Mouse (Mus musculus): ENCODE data around the gene Man2a2. TPM values are rescaled to one million over a fixed set of nuclear protein-coding genes. Genes with fewer than 3 reads are reported as not detected.

Gene Man2a2
- total and polyA plus RNA-seq, 3 experiments = 12.5 to 46.3 (median 44.3) TPM

GRCm38 (mm10) chr7:80343270-80344018 lies 27.7 kb downstream of the Man2a2 start:
- peak overlapping the region; percentile 2; the same call in 1 of the 2 replicates for H3K27ac ChIP-seq (ENCODE audit: insufficient read depth, low read depth)

GRCm38 (mm10) chr7:80342858-80343257 lies 28.3 kb downstream of the Man2a2 start, which contains the start of gene Hddc3:
Gene Hddc3 (plus strand): TSS chr7:80343104.
- peak within 1 kb of the TSS; percentile 41; the same call in 1 of the 2 replicates for H3K4me2 ChIP-seq (ENCODE audit: insufficient read depth, low read depth, poor library complexity, severe bottlenecking)
- H3K9ac ChIP-seq (ENCODE audit: insufficient read depth, low read depth) = peak within 1 kb of the TSS; percentile 63
- peak within 1 kb of the TSS; percentile 55 to 60 (median 55) for H3K4me3 ChIP-seq (replicated peaks in 1 of 3; ENCODE audit: low read depth in 2 of 3, low read length in 2 of 3, poor library complexity in 1 of 3)
- peaks cover 0 to 16% of the 10 kb centered on the region in 2 experiments for H3K36me3 ChIP-seq (replicated peaks in 1 of 2; ENCODE audit: control insufficient read depth in 1 of 2, insufficient read depth in 1 of 2, low read length in 1 of 2)
- in situ Hi-C loops (cut with MboI; ENCODE audit: low pct_ligation_motif_present, low pct_unique_long_range_greater_than_20kb, low sequenced_read_pairs) = loop anchor here (5.0 kb wide), 1 partner anchor 34 kb away; no protein-coding TSS in a partner anchor
- peaks cover 16 to 53% of the 10 kb centered on the region in 2 experiments for H3K4me1 ChIP-seq (ENCODE audit: control insufficient read depth in 1 of 2, insufficient read depth in 2 of 2)
- peak within 1 kb of the TSS; percentile 2; the same call in 1 of the 2 replicates for H3K27ac ChIP-seq (ENCODE audit: insufficient read depth, low read depth)
- peak; percentile 93 for DNase-seq (ENCODE audit: extremely low read depth)
- peaks cover 15% of the 10 kb centered on the region for H3K27me3 ChIP-seq (replicated peaks)
- dilution Hi-C loops (cut with MboI; ENCODE audit: extremely low pct_ligation_motif_present, extremely low pct_unique_long_range_greater_than_20kb, low sequenced_read_pairs) = no loop called here
- peaks cover 6% of the 10 kb centered on the region for H3K9me3 ChIP-seq (replicated peaks; ENCODE audit: low read length)
- H3K79me2 ChIP-seq (replicated peaks; ENCODE audit: control insufficient read depth, extremely low read depth, insufficient read depth, poor library complexity, severe bottlenecking) = no peaks in the 10 kb centered on the region
- TF ChIP-seq IRF4 (IDR thresholded peaks at IDR 0.05; ENCODE audit: low read depth, low read length) = peak; percentile 37; the same call in 1 of the 2 replicates
- TF ChIP-seq GABPA (IDR thresholded peaks at IDR 0.05; ENCODE audit: insufficient replicate concordance, low read depth, low read length) = no peak
- no peak for TF ChIP-seq MAFK (IDR thresholded peaks at IDR 0.05; ENCODE audit: insufficient replicate concordance, low read length)
- TF ChIP-seq ZNF384 (IDR thresholded peaks at IDR 0.05; ENCODE audit: low read depth, low read length) = no peak
- peak; percentile 63; the same call in 1 of the 2 replicates for TF ChIP-seq TBP (conservative IDR thresholded peaks at IDR 0.05; ENCODE audit: low read depth, low read length)
- no peak for TF ChIP-seq USF1 (IDR thresholded peaks at IDR 0.05; ENCODE audit: low read depth, low read length)
- no peak; the same call in 1 of the 2 replicates for TF ChIP-seq RAD21 (IDR thresholded peaks at IDR 0.05; ENCODE audit: low read depth, low read length)
- no peak for TF ChIP-seq MAZ (IDR thresholded peaks at IDR 0.05; ENCODE audit: low read depth, low read length)
- TF ChIP-seq NRF1 (IDR thresholded peaks at IDR 0.05; ENCODE audit: low read depth, low read length) = peak; percentile 84
- no peak for TF ChIP-seq CHD1 (IDR thresholded peaks at IDR 0.05; ENCODE audit: low read depth, low read length)
- peak; percentile 7; the same call in 1 of the 2 replicates for TF ChIP-seq EP300 (IDR thresholded peaks at IDR 0.05; ENCODE audit: low read length)
- TF ChIP-seq BHLHE40 (IDR thresholded peaks at IDR 0.05; ENCODE audit: low read depth, low read length) = peak; percentile 69
- TF ChIP-seq USF2 (conservative IDR thresholded peaks at IDR 0.05; ENCODE audit: low read depth, low read length) = no peak
- peak; percentile 72 for TF ChIP-seq HCFC1 (IDR thresholded peaks at IDR 0.05; ENCODE audit: low read depth, low read length)
- TF ChIP-seq MEF2A (IDR thresholded peaks at IDR 0.05; ENCODE audit: borderline replicate concordance, low read depth, low read length) = 0 out of 2 replicates have a peak, but pooled peaks have one; percentile 18
- TF ChIP-seq ELF1 (IDR thresholded peaks at IDR 0.05; ENCODE audit: low read depth, low read length) = peak; percentile 76
- peak; percentile 92 for TF ChIP-seq NELFE (IDR thresholded peaks at IDR 0.05; ENCODE audit: low read depth, low read length)
- peak; percentile 88 for TF ChIP-seq TCF12 (IDR thresholded peaks at IDR 0.05; ENCODE audit: low read depth, low read length)
- peak; percentile 66 to 89 for TF ChIP-seq CTCF (conservative IDR thresholded peaks at IDR 0.05 in 1 of 2, IDR thresholded peaks at IDR 0.05 in 1 of 2; ENCODE audit: low read depth in 2 of 2, low read length in 2 of 2)
- TF ChIP-seq ZKSCAN1 (IDR thresholded peaks at IDR 0.05; ENCODE audit: borderline replicate concordance, low read depth, low read length) = no peak
- TF ChIP-seq UBTF (IDR thresholded peaks at IDR 0.05; ENCODE audit: low read depth, low read length) = peak; percentile 52; the same call in 1 of the 2 replicates
- TF ChIP-seq PAX5 (IDR thresholded peaks at IDR 0.05; ENCODE audit: low read length) = no peak
- peak; percentile 69; the same call in 1 of the 2 replicates for TF ChIP-seq MAX (IDR thresholded peaks at IDR 0.05; ENCODE audit: low read length)
- peak; percentile 74 for TF ChIP-seq MXI1 (IDR thresholded peaks at IDR 0.05; ENCODE audit: low read depth, low read length)
- peak; percentile 86 for TF ChIP-seq POLR2A (IDR thresholded peaks at IDR 0.05; ENCODE audit: low read depth, low read length)
- peak; percentile 35; the same call in 1 of the 2 replicates for TF ChIP-seq SMC3 (IDR thresholded peaks at IDR 0.05; ENCODE audit: low read depth, low read length)
- no peak for TF ChIP-seq KAT2A (IDR thresholded peaks at IDR 0.05; ENCODE audit: insufficient replicate concordance, low read length)

More at GRCm38 (mm10) chr7:80343270-80344018, 27.7 kb downstream of the Man2a2 start:
- H3K27me3 ChIP-seq (replicated peaks) = peaks cover 15% of the 10 kb centered on the region
- peak overlapping the region; percentile 41; the same call in 1 of the 2 replicates for H3K4me2 ChIP-seq (ENCODE audit: insufficient read depth, low read depth, poor library complexity, severe bottlenecking)
- 0 out of 2 replicates have a peak, but pooled peaks have one; percentile 45 for TF ChIP-seq SIN3A (IDR thresholded peaks at IDR 0.05; ENCODE audit: low read length)
- TF ChIP-seq ZMIZ1 (IDR thresholded peaks at IDR 0.05; ENCODE audit: low read depth, low read length) = 0 out of 2 replicates have a peak, but pooled peaks have one; percentile 2
- TF ChIP-seq EP300 (IDR thresholded peaks at IDR 0.05; ENCODE audit: low read length) = peak; percentile 50
- no peak for TF ChIP-seq POLR2AphosphoS2 (IDR thresholded peaks at IDR 0.05; ENCODE audit: low read depth, low read length)
- no peak for TF ChIP-seq RCOR1 (conservative IDR thresholded peaks at IDR 0.05; ENCODE audit: low read depth, low read length)
- no peak for TF ChIP-seq POLR2A (IDR thresholded peaks at IDR 0.05; ENCODE audit: low read depth, low read length)
- peak; percentile 52; the same call in 1 of the 2 replicates for TF ChIP-seq MXI1 (IDR thresholded peaks at IDR 0.05; ENCODE audit: low read depth, low read length)
- TF ChIP-seq CHD2 (IDR thresholded peaks at IDR 0.05; ENCODE audit: low read length) = no peak
- dilution Hi-C loops (cut with MboI; ENCODE audit: extremely low pct_ligation_motif_present, extremely low pct_unique_long_range_greater_than_20kb, low sequenced_read_pairs) = no loop called here
- no peaks in the 10 kb centered on the region for H3K79me2 ChIP-seq (replicated peaks; ENCODE audit: control insufficient read depth, extremely low read depth, insufficient read depth, poor library complexity, severe bottlenecking)
- peaks cover 6% of the 10 kb centered on the region for H3K9me3 ChIP-seq (replicated peaks; ENCODE audit: low read length)
- peak; percentile 31 for DNase-seq (ENCODE audit: extremely low read depth)
- peak overlapping the region; percentile 63 for H3K9ac ChIP-seq (ENCODE audit: insufficient read depth, low read depth)
- in situ Hi-C loops (cut with MboI; ENCODE audit: low pct_ligation_motif_present, low pct_unique_long_range_greater_than_20kb, low sequenced_read_pairs) = loop anchor here (5.0 kb wide), 1 partner anchor 34 kb away; no protein-coding TSS in a partner anchor
- H3K36me3 ChIP-seq (replicated peaks in 1 of 2; ENCODE audit: control insufficient read depth in 1 of 2, insufficient read depth in 1 of 2, low read length in 1 of 2) = peaks cover 0 to 18% of the 10 kb centered on the region in 2 experiments
- H3K4me1 ChIP-seq (ENCODE audit: control insufficient read depth in 1 of 2, insufficient read depth in 2 of 2) = peaks cover 16 to 51% of the 10 kb centered on the region in 2 experiments
- peak overlapping the region; percentile 55 to 60 (median 55) for H3K4me3 ChIP-seq (replicated peaks in 1 of 3; ENCODE audit: low read depth in 2 of 3, low read length in 2 of 3, poor library complexity in 1 of 3)
